Mouse (Mus musculus): ENCODE measurements around the gene Akap13.

DNA sequence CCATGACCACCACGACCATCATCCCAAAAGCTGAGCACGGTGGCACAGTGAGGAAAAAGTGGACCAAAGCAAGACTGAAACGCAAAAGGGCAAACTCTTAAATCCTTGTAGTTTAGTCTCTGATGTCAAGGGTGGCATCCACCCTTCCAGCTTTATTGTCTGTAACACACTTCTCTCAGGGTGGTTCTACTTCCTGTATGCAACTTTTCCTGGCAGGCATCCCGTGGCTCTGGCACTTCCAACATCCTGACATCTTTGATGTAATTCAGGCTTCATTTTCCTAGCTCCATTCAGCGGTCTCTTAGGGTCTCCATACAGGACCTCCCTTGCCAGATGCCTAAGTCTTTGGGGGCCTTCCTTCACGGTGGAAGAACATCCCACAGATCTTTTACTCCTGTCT, 122.0 kb downstream of the Akap13 start:
- TF ChIP-seq POLR2A (IDR thresholded peaks at IDR 0.05; ENCODE audit: low read depth, low read length) (no peak), CTCF (IDR thresholded peaks at IDR 0.05; ENCODE audit: borderline replicate concordance, insufficient read depth, low read length) (no peak)
